Mouse (Mus musculus) embryonic facial prominence, embryonic 13.5 days (tissue): ENCODE measurements at regions not wholly inside any gene's neighbourhood (a gene's known extent, or its start where the extent isn't known, plus 50 kb on each side); places are given as distances from the start of the nearest gene placed in this dataset.
A peak's percentile ranks its signal among the peaks of the same experiment; 100 is the strongest.

Experiments
- ATAC-seq: fragments of 200-750 bp; cut with Nextera tagmentation; 2 replicates; pipeline ENCODE4 v1.8.0; 2017; ENCODE audit warnings: low read depth; ENCODE audit not compliant: insufficient number of reproducible peaks, insufficient read depth, low FRiP score, low TSS enrichment
- H3K27ac ChIP-seq: fragments of 300-500 bp; sonication (generic); 2 replicates; pipeline ENCODE4 v1.5.1; 2015; ENCODE audit warnings: moderate library complexity, mild to moderate bottlenecking, inconsistent platforms
- H3K27me3 ChIP-seq: fragments of 300-500 bp; sonication (generic); 2 replicates; pipeline ENCODE4 v1.6.1; 2015; ENCODE audit warnings: mild to moderate bottlenecking, inconsistent platforms
- H3K36me3 ChIP-seq: fragments of 300-500 bp; sonication (generic); 2 replicates; pipeline ENCODE4 v1.6.1; 2015; ENCODE audit warnings: mild to moderate bottlenecking, inconsistent platforms
- H3K4me1 ChIP-seq: fragments of 300-500 bp; sonication (generic); 2 replicates; pipeline ENCODE4 v1.6.1; 2015; ENCODE audit warnings: inconsistent platforms
- H3K4me2 ChIP-seq: fragments of 300-500 bp; sonication (generic); 2 replicates; pipeline ENCODE4 v1.6.1; 2015; ENCODE audit warnings: moderate library complexity, mild to moderate bottlenecking, inconsistent platforms
- H3K4me3 ChIP-seq: fragments of 300-500 bp; sonication (generic); 2 replicates; pipeline ENCODE4 v1.5.1; 2015; ENCODE audit warnings: mild to moderate bottlenecking, inconsistent platforms
- H3K9ac ChIP-seq: fragments of 300-500 bp; sonication (generic); 2 replicates; pipeline ENCODE4 v1.6.1; 2015; ENCODE audit warnings: mild to moderate bottlenecking, inconsistent platforms
- H3K9me3 ChIP-seq: fragments of 300-500 bp; sonication (generic); 2 replicates; pipeline ENCODE4 v1.6.1; 2016; ENCODE audit warnings: inconsistent platforms
- WGBS: fragments of 180-500 bp; shearing (Covaris S2); methylation state at CpG from one replicate; pipeline ENCODE4 v1.1.7; 2015; ENCODE audit warnings: mixed read lengths; 5-methylcytosine and 5-hydroxymethylcytosine counted together

DNA sequence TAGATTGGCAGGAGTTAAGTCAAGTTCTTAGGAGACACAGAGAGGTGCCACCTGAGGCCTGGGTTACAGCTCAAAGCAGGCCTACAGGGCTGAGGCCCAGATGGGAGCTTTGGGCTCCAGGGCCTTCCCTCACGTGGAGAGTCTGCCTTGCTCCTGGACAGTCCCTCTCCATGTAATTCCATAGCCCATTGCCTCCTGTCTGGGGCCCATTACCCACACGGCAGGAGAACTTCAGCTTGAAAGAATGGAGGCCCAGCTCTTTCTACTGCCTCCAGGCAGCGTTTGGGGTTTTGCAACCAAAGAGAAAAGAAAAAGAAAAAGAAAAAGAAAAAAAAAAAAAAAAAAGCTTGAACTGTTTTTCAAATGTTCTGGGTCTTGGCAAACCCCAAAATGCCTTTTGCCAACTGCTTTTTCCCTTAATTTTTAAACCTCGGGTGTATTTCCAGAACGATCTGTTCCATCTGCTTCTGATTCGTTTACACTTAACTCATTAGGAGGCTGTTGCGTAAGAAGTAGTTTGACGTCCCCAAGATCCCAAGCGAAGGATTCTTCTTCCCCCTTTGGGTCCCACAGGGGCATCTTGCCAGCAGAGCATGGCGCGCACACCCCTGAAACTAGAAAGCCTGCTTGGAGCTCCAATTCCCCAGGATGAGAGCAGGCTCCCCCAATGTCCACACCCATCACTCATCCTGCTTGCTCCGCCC lies 165.4 kb upstream of the Zfp703 start:
- H3K4me1 ChIP-seq = peaks cover 72% of the 10 kb centered on the region
- H3K27ac ChIP-seq = peak overlapping the region; percentile 85
- no peaks in the 10 kb centered on the region for H3K9me3 ChIP-seq
- ATAC-seq = no peak
- H3K4me3 ChIP-seq = no peak overlapping the region
- H3K4me2 ChIP-seq = no peak overlapping the region
- H3K36me3 ChIP-seq = no peaks in the 10 kb centered on the region
- peaks cover 30% of the 10 kb centered on the region for H3K27me3 ChIP-seq
- WGBS = 42% methylated on average over 12 of the region's 12 CpGs
- no peak overlapping the region for H3K9ac ChIP-seq

DNA sequence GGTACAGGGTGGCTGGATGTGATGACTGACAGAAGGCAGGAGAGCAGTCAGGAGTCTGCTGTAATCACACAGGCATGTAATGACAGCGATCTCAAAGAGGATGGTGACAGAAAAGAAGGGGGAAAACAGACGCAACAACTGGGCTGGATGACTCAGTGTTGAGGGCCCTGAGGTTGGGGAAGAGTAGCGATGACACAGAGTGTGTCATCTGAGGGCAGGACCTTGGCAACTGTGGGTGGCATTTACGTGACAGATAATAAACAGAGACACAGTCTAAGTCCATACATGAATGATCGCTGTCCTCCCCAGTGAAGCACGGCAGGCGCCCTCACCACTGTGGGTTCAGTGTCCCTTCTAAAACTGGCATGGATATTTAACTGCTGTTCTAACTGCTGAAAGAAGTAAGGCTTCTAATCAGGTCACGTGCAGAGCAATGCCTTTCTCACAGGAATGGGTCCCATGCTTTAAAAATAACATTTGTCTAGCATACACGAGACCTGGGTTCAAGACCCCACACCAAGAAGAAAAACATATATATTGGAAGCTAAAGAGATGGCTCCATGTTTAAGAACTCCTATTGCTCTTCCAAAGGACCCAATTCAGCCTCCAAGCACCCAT lies 163.8 kb upstream of the Zfp703 start:
- no peaks in the 10 kb centered on the region for H3K36me3 ChIP-seq
- H3K27ac ChIP-seq = no peak overlapping the region
- peaks cover 35% of the 10 kb centered on the region for H3K27me3 ChIP-seq
- no peak overlapping the region for H3K4me3 ChIP-seq
- peaks cover 56% of the 10 kb centered on the region for H3K4me1 ChIP-seq
- no peak for ATAC-seq
- WGBS = 81% methylated on average over 9 of the region's 9 CpGs
- no peak overlapping the region for H3K9ac ChIP-seq
- H3K9me3 ChIP-seq = no peaks in the 10 kb centered on the region
- no peak overlapping the region for H3K4me2 ChIP-seq

- no peak overlapping the region for H3K27ac ChIP-seq
- no peak overlapping the region for H3K4me3 ChIP-seq
- no peak overlapping the region for H3K4me2 ChIP-seq
- 24% methylated on average over 15 of the region's 15 CpGs for WGBS
- ATAC-seq = 0 out of 2 replicates have a peak, but pooled peaks have one; percentile 37
- H3K36me3 ChIP-seq = no peaks in the 10 kb centered on the region
- H3K9me3 ChIP-seq = no peaks in the 10 kb centered on the region
- H3K27me3 ChIP-seq = peaks cover 28% of the 10 kb centered on the region
- no peak overlapping the region for H3K9ac ChIP-seq
- peaks cover 41% of the 10 kb centered on the region for H3K4me1 ChIP-seq
These were observed 162.0 kb upstream of the Zfp703 start for GRCm38 (mm10) chr8:26815020-26815584.

DNA sequence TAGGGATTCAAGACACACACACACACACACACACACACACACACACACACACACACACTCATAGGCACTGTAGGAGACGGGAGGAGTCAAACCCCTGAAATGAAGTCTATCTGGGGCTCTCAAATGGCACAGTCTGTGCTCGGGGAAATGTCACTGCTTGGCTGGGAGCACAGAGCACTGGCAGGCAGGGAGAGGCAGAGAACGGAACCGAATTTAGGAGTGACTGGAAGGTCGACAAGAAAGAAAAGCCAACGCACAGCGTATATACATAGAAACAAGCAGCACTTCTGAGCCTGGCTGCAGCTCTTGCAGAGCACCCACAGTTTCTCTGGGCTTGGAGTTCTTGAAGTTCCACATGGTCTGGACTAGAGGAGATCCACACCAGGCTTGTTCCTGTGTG lies 160.1 kb upstream of the Zfp703 start:
- Histone ChIP-seq H3K9ac (no peak overlapping the region), H3K27me3 (peaks cover 23% of the 10 kb centered on the region), H3K4me3 (no peak overlapping the region), H3K4me1 (peaks cover 24% of the 10 kb centered on the region), H3K4me2 (no peak overlapping the region), H3K27ac (no peak overlapping the region), H3K9me3 (no peaks in the 10 kb centered on the region), H3K36me3 (no peaks in the 10 kb centered on the region)
- WGBS = 69% methylated on average over 7 of the region's 7 CpGs
- no peak for ATAC-seq

DNA sequence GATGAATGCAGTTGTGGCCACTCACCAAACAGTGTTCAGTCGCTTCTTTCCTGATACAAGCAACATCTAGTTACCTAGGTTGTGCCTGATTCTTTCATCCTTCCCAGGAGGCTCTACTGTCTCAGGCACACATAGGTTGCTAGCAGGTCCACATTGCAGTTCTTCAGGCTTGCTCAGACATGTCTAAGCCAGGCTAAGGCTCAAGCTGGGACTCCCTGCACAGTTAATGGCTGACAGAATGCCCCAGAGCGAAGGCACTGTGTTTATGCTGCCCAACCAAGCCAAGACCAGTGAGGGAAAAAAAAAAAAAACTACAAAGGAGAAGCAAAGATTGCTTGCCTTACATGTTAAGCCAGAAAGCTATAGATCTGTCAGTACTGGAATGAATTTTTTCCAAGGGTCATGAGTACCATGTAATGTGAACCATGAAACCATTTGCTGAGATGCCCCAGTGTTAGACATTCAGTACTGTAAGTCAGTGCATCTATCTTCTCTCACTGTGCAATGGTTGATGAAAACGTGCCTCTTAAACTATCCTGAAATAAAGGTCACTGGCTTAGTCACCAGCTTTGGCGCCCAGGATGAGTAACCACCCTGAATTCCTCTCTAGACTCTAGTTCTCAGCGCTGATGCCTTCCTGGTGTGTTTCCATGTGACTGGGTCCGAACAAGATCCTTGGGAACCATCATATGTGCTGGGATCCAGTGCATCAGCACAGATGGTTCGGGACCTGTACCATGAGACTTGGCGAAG lies 152.8 kb upstream of the Zfp703 start:
- no peak overlapping the region for H3K9ac ChIP-seq
- ATAC-seq = no peak
- no peaks in the 10 kb centered on the region for H3K36me3 ChIP-seq
- WGBS = 75% methylated on average over 8 of the region's 8 CpGs
- H3K27ac ChIP-seq = no peak overlapping the region
- peaks cover 33% of the 10 kb centered on the region for H3K4me1 ChIP-seq
- H3K4me3 ChIP-seq = no peak overlapping the region
- no peaks in the 10 kb centered on the region for H3K9me3 ChIP-seq
- H3K4me2 ChIP-seq = no peak overlapping the region
- H3K27me3 ChIP-seq = peaks cover 8% of the 10 kb centered on the region

DNA sequence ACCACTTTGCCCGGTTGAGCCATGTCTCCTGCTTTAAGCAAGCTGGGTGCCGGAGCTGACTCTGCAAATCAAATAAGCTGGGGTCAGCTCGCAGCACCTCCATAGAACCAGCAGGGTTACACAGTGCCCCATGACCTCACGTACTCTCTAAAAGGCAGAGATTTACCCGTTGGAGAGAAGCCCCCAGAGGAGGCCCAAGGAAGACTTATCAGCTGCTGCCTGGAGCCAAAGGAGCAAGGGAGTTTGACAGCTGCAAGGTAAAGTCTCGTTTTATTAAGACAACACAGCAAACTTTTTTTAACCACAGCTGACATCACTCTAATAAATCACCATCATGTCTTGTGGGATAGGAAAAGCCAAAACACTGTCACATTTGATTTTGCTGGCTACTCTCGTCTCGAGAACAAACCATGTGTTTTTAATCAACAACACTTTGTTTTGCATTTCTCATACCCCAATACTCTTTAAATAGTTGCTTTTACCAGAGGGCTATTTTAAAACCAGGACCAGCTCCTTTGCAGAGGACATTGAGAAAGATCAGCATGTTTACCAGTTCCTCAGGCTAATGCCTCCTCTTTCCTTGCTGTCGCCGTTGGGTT lies 148.7 kb upstream of the Zfp703 start:
- 12% methylated on average over 10 of the region's 10 CpGs for whole genome bisulfite sequencing
- H3K4me3 ChIP-seq = no peak overlapping the region
- H3K9ac ChIP-seq = no peak overlapping the region
- H3K27ac ChIP-seq = peak overlapping the region; percentile 80
- ATAC-seq = no peak
- peaks cover 8% of the 10 kb centered on the region for H3K27me3 ChIP-seq
- no peaks in the 10 kb centered on the region for H3K9me3 ChIP-seq
- peak overlapping the region; percentile 32 for H3K4me2 ChIP-seq
- H3K36me3 ChIP-seq = no peaks in the 10 kb centered on the region
- peaks cover 68% of the 10 kb centered on the region for H3K4me1 ChIP-seq

DNA sequence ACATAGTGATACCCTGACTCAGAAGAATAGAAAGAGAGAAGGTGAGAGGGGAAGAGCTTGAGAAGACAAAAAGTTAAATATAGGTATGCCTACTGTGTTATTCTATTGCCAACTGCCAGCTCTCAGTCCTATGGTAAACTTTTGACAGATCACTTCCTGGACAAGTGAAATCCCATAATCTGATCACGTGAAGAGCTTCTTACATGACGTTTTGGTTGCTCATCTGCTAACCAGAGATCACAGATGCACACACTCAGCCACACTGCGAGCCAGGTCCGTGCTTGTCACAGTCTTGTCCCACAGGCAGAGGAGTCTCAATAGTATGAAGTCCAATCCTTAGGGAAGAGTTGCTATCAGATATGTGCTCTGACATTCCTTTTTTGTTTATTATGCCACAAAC lies 147.8 kb upstream of the Zfp703 start:
- Histone ChIP-seq H3K27me3 (peaks cover 8% of the 10 kb centered on the region), H3K9ac (no peak overlapping the region), H3K4me1 (peaks cover 70% of the 10 kb centered on the region), H3K36me3 (no peaks in the 10 kb centered on the region), H3K4me3 (no peak overlapping the region), H3K9me3 (no peaks in the 10 kb centered on the region), H3K27ac (peak overlapping the region; percentile 80; the same call in 1 of the 2 replicates), H3K4me2 (peak overlapping the region; percentile 32; the same call in 1 of the 2 replicates)
- no peak for ATAC-seq
- 66% methylated on average over 4 of the region's 4 CpGs for WGBS

- Histone ChIP-seq H3K4me2 (no peak overlapping the region), H3K9me3 (no peaks in the 10 kb centered on the region), H3K27me3 (peaks cover 17% of the 10 kb centered on the region), H3K9ac (no peak overlapping the region), H3K4me3 (no peak overlapping the region), H3K27ac (no peak overlapping the region), H3K4me1 (peaks cover 75% of the 10 kb centered on the region), H3K36me3 (no peaks in the 10 kb centered on the region)
- ATAC-seq = no peak
- 27% methylated on average over 5 of the region's 5 CpGs for WGBS
These were observed 146.0 kb upstream of the Zfp703 start for GRCm38 (mm10) chr8:26831148-26831547.

GRCm38 (mm10) chr8:26831790-26832189 lies 145.3 kb upstream of the Zfp703 start:
- no peak overlapping the region for H3K4me2 ChIP-seq
- H3K4me3 ChIP-seq = no peak overlapping the region
- no peaks in the 10 kb centered on the region for H3K9me3 ChIP-seq
- ATAC-seq = no peak
- no peak overlapping the region; the same call in 1 of the 2 replicates for H3K27ac ChIP-seq
- H3K27me3 ChIP-seq = peaks cover 17% of the 10 kb centered on the region
- H3K36me3 ChIP-seq = no peaks in the 10 kb centered on the region
- H3K4me1 ChIP-seq = peaks cover 69% of the 10 kb centered on the region
- H3K9ac ChIP-seq = no peak overlapping the region
- 56% methylated on average over 6 of the region's 6 CpGs for WGBS

DNA sequence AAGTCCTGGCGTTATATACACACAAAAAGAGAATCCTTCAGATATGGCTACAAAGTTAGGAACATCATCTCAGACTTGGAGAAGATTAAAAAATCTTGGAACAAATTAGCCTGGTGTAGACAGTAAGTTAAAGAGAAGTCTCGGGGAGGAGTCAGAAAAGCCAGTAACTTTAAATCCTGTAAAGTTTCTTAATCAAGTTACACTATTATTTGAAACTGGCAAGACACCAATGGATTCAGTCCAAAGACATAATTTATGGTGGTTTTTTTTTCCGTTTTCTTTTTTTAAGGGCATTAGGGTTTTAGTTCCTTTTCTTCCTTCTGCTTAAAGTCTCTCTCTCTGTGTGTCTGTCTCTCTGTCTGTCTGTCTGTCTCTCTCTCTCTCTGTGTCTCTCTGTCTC lies 144.6 kb upstream of the Zfp703 start:
- no peak overlapping the region for H3K4me3 ChIP-seq
- H3K9ac ChIP-seq = no peak overlapping the region
- no peaks in the 10 kb centered on the region for H3K9me3 ChIP-seq
- peak overlapping the region; percentile 57 for H3K27ac ChIP-seq
- H3K4me2 ChIP-seq = no peak overlapping the region
- peaks cover 69% of the 10 kb centered on the region for H3K4me1 ChIP-seq
- H3K36me3 ChIP-seq = no peaks in the 10 kb centered on the region
- ATAC-seq = no peak
- 61% methylated on average over 3 of the region's 3 CpGs for WGBS
- peaks cover 15% of the 10 kb centered on the region for H3K27me3 ChIP-seq

GRCm38 (mm10) chr8:26833297-26833696 lies 143.8 kb upstream of the Zfp703 start:
- Histone ChIP-seq H3K9ac (no peak overlapping the region), H3K36me3 (no peaks in the 10 kb centered on the region), H3K4me3 (no peak overlapping the region), H3K4me2 (no peak overlapping the region), H3K27me3 (peaks cover 12% of the 10 kb centered on the region; the same call in 1 of the 2 replicates), H3K9me3 (no peaks in the 10 kb centered on the region), H3K4me1 (peaks cover 62% of the 10 kb centered on the region), H3K27ac (peak overlapping the region; percentile 57)
- no peak for ATAC-seq
- WGBS = 13% methylated on average over 4 of the region's 4 CpGs
